Mouse (Mus musculus): ENCODE measurements at regions not wholly inside any gene's neighbourhood (a gene's known extent, or its start where the extent isn't known, plus 50 kb on each side); places are given as distances from the start of the nearest gene placed in this dataset.
A peak's percentile ranks its signal among the peaks of the same experiment; 100 is the strongest.

DNA sequence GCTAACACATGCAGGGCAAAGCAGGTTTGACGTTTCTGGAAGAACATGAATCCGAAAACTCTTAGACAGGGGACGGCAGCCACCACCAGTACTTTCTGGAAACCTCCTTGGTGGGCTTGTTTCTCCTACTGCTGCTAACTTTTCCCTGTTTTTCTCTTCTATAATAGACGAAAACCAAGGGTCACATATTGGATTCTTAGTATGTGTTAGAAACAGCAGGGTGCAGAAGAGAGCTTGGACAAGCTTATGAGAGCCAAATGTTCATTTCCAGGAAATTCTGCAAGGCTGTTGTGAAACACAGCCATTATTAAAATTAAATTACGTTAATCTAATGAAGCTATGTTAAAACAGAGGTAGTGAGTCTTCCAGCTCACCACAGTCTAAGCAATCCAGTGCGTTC is 87.9 kb upstream of the Galnt15 start:
- intact Hi-C loops (cut with DNase I): loop anchor here (5.0 to 10.0 kb wide), 2 partner anchors 144 to 286 kb away; no protein-coding TSS in a partner anchor
- DNase-seq (ENCODE audit: low spot score in 2 of 2): no peak

DNA sequence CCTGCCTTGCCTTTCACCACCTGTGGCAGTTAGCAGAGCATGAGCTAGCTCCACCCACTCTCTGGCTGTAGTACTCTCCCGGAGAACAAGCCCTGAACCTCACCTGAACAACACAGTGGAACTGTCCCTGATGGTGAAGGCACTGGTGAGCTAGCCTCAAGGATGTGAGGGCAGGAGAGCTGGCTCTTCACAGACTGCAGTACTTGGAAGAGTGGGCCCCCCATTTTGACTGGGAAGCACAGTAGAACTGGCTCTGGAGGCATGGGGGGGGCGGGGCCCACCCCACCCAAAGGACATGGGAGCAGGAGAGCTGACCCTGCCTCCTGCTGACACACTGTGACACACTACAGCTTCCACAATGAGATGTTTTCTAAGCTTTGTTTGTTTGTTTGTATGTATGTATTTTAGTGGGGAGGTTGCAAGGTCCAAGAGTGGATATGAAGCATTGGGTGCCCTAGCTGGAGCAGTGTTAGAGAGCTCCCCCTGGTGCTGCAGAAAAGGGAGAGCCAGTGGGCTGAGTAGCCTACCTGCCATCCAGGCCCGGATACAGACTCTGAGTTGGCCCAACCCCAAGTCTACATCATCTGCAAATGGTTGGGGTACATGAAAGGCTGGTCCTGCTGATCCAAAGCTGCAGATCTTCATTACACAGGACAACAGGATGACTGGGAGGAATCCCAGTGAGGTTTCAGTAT is 86.4 kb upstream of the Galnt15 start:
- DNase-seq (ENCODE audit: low spot score in 2 of 2): peak in 1 of 2 experiments; percentile 34
- intact Hi-C loops (cut with DNase I): loop anchor here (5.0 to 10.0 kb wide), 2 partner anchors 145 to 288 kb away; no protein-coding TSS in a partner anchor

DNA sequence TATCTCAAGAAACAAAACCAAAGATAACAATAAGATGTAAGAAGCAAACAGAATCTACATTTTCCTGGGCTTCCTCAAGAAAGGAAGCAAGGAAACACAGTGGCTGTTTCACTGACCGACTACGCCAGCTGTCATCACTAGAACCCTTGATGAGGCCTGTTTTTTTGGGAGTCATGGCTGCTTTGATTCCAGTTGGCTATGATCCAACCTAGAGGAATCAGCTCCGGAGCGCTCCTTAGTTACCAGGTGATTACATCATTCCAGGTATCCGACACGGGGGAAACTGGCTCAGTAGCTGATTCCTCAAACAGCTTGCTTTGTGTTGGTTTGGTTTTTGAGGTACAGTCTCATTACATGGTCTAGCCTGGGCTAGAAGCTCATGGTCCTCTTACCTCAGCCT is 84.1 kb upstream of the Galnt15 start:
- no peak for DNase-seq (ENCODE audit: low spot score in 2 of 2)

DNA sequence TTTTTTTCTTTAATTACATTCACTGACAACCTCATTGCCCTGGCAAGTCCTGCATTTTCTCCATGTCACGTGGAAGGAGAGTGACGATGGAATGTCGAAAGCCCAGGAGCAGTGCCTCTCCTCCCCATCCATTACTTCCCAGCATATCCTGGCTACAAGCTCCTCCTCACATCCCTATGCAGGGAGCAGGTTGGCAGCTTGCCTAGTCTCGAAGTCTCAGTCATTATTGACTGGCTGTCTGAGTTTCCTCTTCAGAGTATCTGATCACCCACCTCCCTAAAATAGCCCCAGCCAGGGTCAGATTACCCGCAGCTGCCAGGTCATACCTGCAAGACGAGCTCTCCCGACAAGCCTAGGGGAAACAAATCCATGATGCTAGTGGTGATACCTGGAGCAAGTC is 83.7 kb upstream of the Galnt15 start:
- intact Hi-C loops (cut with DNase I): loop anchor here (10.0 kb wide), 1 partner anchor 290 kb away; no protein-coding TSS in a partner anchor
- DNase-seq (ENCODE audit: low spot score in 2 of 2): no peak

More for the DNA sequence above, 84.1 kb upstream of the Galnt15 start:
- intact Hi-C loops (cut with DNase I): loop anchor here (5.0 to 10.0 kb wide), 2 partner anchors 147 to 290 kb away; no protein-coding TSS in a partner anchor

DNA sequence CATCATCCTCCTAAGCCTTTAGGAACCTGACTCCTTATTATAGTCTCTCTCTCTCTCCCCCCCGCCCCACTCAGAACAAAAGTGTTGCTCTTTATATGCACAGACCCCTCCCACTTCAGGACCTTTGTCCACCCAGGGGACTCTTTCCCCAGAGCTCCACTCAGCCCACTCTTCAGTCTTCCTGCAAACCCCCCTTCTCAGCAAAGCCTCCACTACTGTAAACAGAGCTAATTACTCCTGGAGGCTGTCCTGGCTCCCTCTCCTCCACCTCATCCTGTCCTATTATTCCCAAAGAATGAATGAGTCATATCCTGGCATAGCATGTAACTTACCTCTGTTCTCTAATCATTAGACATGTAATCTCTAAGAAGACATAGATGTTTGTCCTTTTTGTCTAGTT is 82.8 kb upstream of the Galnt15 start:
- intact Hi-C loops (cut with DNase I): loop anchor here (10.0 kb wide), 1 partner anchor 291 kb away; no protein-coding TSS in a partner anchor
- DNase-seq (ENCODE audit: low spot score in 2 of 2): no peak

DNA sequence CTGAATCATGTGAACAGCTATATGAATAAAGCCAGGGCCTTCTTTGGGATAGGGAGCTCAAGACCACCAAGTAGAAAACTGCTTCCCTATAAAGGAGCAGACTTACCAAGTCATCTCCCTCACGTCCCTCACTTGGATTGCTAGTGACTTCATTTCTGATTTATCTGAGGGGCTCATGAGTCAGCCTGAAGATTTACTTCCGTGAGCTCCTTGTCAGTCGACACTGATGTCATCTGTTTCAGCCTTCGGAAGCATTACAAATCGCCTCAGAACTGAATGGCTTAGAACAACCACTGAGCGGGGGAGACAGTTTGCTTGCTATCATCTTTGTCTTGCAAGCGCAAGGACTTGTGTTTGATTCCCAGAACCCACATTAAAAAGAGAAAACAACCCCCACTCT is 81.5 kb upstream of the Galnt15 start:
- DNase-seq (ENCODE audit: low spot score in 2 of 2): no peak
- intact Hi-C loops (cut with DNase I): loop anchor here (10.0 kb wide), 1 partner anchor 292 kb away; no protein-coding TSS in a partner anchor

DNA sequence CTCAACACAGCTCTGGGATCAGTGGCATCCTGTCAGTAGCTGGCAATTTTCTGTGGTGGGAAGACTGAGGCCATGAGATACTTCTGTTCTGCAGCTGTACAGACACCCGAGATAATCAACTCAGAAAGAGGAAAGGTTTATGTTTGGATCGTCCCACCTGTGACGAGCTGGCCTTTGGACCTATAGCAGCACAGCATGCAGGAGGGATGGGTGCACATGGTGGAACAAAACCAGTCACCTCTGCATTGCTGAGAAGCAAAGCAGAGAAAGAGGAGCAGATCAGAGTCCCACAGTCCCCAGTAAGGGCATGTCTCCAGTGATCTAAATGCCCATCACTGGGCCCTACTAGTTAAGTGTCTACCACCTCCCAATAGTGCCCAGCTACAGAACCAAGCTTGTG is 76.9 kb upstream of the Galnt15 start:
- intact Hi-C loops (cut with DNase I): no loop called here
- DNase-seq (ENCODE audit: low spot score in 2 of 2): no peak

DNA sequence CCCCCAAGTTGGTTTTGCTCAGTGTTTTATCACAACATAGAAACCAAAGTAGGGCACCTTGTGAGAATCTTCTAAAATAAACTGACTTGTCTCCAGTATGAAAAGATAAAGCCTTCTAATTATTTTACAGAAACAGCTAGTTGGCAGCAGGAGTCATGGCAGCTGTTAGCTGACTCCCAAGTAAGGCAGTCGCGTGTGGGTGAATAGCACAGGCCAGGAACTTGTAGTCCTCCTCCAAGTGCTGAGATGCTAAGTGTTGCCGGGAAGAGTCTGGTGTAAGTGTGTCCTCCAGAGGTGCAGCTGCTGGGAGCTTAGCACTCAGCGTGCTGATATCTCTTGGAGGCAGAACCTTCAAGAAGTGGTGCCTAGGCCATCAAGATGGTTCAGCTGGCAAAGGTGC is 75.0 kb upstream of the Galnt15 start:
- peak; percentile 36 to 69 for DNase-seq (ENCODE audit: low spot score in 2 of 2)
- intact Hi-C loops (cut with DNase I): loop anchor here (2.0 kb wide), 1 partner anchor 123 kb away; no protein-coding TSS in a partner anchor

DNA sequence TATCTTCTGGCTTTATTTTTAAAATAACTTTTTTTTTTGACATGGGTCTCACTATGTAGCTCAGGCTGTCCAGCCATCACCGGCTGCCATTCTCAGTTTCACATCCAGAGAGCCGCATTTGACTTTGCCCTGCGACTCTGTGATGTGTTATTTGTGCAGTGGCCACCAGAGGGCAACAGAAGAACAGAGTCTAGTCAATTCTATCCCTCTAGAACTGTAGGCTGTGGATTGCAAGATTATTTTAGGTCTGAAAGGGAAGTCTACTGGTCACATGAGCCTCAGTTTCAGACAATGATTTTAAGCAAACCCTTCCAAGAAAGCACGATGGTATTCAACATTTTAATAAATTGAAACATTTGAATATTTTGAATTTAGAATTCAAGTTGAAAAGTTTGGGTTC is 73.8 kb upstream of the Galnt15 start:
- intact Hi-C loops (cut with DNase I): loop anchor here (1.0 to 2.0 kb wide), 2 partner anchors 77 to 122 kb away; no protein-coding TSS in a partner anchor
- peak; percentile 88 to 95 for DNase-seq (ENCODE audit: low spot score in 2 of 2)

DNA sequence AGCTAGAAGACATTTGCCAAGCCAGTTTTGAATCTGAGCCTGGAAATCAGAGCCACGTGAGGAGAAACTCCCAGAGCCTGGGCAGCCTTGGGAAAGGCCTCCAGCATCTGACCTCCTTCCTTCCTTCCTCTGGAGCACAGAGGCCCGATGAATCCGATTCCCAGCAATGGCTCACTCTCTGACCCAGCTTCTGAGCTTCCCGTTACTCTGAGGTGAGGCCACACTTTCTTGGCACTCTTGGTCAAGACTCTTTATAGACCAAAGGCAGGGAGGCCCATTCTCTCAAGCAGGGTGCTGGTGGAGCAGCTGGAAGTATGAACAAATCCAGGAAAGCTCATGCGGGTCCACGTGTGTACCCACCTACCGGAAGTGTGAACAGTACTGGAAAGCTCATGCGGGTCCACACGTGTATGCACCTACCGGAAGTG is 71.6 kb upstream of the Galnt15 start:
- intact Hi-C loops (cut with DNase I): no loop called here

DNA sequence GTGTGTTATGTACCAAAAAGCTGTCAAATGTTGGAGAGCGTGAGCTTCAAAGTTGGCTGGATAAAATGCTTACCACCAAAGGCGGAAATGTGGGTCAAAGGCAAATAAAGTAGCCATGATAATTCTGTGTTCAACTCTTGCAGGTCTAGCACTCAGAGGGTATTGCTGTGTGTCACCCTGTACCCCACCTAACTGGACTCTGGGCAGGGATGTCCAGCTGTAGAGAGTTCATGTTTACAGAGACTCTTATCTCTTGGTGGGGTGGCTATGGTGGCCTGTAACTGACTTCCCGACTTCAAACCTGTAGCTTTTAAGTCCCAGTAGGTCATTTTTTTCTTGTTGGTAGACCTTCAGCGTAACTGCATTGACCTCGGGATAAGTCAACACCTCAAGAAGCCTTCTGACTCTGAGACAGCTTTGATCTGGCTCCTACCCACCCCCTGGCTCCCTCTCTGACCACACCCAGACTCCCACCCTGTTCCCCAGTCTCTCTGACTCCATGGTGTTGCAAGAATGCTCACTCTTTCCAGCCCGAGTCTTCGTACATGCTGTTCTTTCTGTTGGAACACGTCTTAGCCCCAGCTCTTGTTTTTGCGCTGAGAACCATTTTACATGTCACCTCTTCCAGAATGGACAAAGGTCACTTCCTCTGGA is 68.5 kb upstream of the Galnt15 start:
- intact Hi-C loops (cut with DNase I): no loop called here
- no peak for DNase-seq (ENCODE audit: low spot score in 2 of 2)

More for the DNA sequence above, 71.6 kb upstream of the Galnt15 start:
- no peak for DNase-seq (ENCODE audit: low spot score in 2 of 2)

DNA sequence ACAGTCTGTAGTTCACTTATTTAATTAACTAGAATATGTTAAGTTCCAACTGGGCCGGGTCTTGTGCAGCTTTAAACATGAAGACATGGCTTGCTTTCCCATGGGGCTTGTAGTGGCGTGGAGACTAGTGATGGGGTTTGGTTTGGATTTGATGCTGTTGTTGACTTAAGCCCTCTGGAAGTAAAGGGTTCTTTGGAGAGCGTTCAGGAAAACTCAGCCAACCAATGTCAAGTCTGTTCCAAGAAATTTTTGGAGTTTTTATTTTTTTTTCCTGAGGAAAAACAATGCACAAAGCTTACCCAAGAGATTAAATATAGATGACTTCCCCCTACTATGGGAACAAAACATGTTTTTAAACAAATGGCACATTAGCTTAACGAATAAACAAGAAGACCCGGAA is 67.3 kb upstream of the Galnt15 start:
- no peak for DNase-seq (ENCODE audit: low spot score in 2 of 2)
- intact Hi-C loops (cut with DNase I): no loop called here

DNA sequence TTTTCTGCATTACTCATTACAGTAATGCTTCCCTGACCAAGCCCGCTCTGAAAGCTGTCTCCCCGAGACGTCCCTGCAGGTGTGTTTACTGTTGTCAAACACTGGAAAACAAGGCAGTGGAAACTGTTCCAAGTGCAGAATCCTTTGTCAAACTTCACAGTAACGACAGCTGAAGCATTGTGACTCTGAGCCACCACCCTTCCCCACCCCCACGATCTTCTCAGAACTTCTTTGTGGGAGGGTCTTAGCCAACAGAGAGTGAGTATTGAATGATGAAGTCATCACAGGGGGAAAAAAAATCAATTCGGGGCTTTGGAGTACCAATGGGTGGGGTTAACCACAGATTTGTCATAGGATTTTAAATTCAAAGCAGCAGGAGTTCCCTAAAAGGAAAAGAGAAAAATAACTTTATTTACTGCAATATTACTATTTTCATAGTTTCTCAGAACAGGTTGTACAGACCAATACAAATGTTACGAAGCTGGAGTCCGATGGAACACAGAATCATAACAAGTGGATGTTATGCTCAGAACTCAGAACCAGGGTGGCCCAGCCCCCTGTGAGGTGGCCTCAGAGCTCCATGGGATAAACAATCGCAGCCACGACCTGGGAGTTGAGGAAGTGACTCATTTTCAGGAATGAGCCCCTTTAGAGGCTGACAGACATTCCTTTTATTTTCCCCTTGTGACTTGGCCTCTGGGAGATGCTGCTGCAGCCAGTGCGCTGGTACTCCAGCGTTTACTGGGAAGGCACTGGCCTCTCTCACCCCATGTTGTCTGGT is 65.5 kb upstream of the Galnt15 start:
- intact Hi-C loops (cut with DNase I): no loop called here
- no peak for DNase-seq (ENCODE audit: low spot score in 2 of 2)

DNA sequence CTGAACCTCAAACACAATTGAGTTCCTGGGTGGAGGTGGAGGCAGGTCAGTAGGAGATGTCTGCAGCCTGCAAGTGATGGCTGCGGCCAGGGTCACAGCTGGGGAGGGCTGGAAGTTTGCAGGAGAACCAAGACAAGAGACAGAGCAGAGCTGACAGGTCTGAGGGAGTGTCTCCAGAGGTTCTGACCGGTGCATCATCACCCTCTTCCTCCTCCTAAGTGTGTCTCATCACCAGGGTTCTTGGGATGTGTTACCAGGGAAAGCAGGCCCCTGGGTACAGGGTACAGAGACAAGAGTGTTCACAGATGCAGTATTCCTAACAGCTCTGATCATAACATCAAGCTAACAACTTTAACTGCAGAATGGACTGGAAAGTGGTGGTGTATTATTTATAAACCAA is 64.7 kb upstream of the Galnt15 start:
- intact Hi-C loops (cut with DNase I): no loop called here
- no peak for DNase-seq (ENCODE audit: low spot score in 2 of 2)

DNA sequence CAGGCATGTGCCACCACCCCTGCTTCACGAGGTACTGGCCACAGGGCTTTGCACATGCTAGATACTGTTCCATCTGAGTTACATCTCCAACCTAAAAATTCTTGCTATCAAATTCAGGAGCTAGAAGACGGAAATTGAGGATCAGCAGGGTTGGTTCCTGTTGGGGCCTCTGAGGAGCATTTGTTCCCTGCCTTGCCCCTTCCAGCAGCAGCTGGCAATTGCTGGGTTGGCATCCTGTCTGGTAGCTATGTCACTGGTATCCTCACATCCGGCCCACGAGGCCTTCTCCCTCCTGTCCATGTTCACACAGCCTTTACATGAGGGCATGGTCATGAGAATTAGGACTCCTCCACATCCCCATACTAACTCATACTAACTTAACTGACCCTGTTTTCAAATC is 64.0 kb upstream of the Galnt15 start:
- intact Hi-C loops (cut with DNase I): no loop called here
- DNase-seq (ENCODE audit: low spot score in 2 of 2): no peak

DNA sequence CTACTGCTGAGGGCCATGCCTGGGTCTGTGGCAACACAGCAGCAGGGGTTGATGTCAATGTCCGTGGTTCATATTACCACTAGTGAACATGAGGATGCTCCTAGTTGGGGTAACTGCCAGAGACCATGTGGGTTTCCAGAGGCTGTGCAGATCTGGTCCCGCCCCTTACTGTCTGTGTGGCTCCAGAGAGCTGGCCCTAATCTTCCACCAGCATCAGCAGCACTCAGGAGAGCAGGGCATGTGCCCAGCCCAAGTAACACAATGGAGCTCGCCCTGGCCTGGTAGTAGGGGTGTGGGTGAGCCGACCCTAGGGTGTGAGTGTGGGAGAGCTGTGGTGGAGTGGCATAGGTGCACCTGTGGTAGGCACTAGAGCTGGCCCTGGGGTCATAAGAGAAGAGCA is 59.3 kb upstream of the Galnt15 start:
- DNase-seq (ENCODE audit: low spot score in 2 of 2): no peak
- intact Hi-C loops (cut with DNase I): no loop called here

DNA sequence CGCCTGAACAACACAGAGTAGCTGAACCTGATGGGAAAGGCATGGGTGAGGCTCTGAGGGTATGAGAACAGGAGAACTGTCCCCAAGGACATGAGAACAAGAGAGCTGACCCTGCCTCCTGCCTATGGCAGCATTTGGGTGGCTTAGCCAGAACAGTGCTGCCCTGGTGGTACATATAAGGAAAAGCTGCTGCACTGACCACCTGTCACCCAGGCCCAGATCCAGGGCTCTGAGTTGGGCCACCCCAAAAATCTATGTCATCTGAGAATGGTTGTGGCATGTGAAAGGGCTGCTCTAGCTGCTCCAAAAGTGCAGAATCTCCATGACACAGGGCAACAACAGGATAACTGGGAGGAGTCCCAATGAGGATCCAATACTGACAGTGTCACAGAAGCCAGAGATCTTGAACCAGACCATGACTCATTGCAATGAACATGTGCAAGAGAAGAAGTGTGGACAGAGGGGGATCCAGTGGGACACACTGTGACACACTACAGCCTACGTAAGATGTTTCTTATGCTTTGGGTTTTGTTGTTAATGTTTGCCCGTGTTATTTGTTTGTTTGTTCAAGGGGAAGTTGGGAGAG is 58.5 kb upstream of the Galnt15 start:
- intact Hi-C loops (cut with DNase I): no loop called here
- DNase-seq (ENCODE audit: low spot score in 2 of 2): no peak

DNA sequence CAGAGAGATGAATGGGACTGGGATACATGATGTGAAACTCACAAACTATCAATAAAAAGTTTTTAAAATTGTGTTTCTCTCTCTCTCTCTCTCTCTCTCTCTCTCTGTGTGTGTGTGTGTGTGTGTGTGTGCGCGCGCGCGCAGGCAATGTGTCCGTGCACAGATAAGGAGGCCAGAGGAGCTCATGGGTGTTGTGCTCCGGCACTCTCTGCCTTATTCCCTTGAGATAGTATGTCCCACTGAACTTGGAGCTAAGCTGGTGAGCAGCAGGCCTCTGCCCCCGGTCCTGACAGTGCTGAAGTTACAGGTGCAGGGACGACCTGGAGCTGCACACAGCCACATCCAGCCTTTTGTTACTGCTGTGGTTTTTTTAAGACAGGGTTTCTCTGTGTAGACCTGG is 57.9 kb upstream of the Galnt15 start:
- intact Hi-C loops (cut with DNase I): no loop called here
- DNase-seq (ENCODE audit: low spot score in 2 of 2): no peak

DNA sequence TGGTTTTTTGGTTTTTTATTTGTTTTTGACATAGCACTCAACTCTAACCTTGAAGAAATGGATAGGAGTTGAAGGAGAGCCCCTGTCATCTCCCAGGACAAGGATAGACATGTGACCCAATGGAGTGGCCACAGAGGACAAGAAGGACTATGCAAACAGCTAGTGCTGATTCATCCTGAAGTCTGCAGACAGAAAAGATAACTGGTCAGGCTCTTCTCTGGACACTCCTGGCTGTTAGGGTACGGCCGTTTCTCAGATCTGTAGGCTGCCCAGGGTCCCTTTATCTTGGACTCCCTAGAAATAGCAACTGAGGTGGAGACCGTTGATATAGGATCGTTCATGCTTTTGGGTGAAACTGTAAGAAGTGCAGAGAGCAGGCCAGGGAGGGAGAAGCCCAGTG is 55.1 kb upstream of the Galnt15 start:
- intact Hi-C loops (cut with DNase I): no loop called here
- DNase-seq (ENCODE audit: low spot score in 2 of 2): no peak

DNA sequence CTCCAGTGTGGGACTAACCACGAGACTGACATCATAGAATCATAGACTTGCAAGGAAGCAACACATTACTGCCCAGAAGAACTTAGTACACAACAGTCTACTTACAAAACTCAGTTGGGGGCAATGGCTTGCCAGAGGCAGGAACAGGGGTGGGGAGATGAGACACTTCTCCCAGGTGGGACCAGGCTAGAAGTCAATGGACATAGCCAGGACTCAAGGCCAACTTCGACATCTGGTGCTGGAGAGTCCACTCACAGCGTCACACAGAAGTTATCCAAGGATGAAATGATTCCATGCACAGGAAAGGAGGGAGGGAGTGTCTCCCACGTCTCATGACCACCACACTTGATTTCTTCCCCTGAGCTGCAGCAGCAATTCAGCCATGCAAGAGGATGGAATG is 50.6 kb upstream of the Galnt15 start:
- no peak for DNase-seq (ENCODE audit: low spot score in 2 of 2)
- intact Hi-C loops (cut with DNase I): no loop called here
